Mouse (Mus musculus): ENCODE data around the gene Eva1c.

The Eva1c gene

DNA sequence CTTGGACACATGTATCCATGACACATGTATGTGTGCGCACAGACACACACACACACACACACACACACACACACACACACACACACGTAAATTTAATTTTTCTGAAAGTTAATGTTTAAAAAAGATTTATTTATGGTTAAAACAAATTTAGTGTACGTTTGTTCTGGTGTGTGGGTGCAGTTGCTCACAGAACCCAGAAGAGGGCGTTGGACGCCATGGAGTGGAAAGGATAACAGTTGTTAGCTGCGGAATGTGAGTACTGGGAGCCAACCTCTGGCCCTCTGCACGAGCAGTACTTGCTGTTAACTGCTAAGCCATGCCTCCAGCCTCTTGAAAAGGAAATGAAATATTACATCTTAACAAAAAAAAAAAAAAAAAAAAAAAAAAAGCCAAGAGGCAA lies at the start of gene Eva1c:
Gene Eva1c (plus strand): TSS at position 263 of the 400 bp plus-strand sequence.
- peak; percentile 31 for DNase-seq (ENCODE audit: low read depth, low spot score)

DNA sequence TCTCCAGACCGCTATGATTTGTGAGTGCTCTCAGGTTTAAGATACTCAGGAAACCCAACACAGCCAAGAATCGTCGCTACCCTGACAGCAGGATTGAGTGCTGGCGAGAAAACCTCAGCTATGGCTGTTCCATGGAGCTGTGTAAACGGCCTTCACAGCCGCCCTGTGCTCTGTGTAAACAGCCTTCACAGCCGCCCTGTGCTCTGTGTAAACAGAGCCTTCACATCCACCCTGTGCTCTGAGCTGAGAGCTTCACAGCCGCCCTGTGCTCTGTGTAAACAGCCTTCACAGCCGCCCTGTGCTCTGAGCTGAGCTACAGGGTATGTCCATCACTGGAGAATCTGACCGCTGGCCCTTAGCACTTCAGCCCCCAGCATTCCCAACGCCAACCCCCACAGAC lies 46.7 kb upstream of the Eva1c start:
- no peak for DNase-seq (ENCODE audit: low read depth, low spot score)

DNA sequence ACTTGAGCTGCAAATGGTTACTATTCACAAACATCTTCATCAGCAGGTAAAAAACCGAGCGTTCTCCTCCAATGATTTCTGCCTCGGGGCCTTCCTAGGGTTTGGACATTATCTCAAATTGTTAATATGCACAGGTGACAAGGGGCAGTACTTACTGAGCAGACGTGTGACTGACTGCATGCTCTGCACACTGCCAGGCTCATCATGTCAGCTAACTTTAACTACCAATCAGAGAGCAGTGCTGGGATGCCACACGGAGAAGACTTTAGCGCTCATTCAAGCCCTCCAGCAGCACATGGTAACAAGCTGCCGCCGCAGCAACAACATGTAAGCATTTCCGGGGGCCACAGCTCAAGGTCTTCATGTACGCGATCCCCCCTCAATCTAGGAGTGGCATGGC lies 43.2 kb upstream of the Eva1c start:
- DNase-seq (ENCODE audit: low read depth, low spot score): no peak

DNA sequence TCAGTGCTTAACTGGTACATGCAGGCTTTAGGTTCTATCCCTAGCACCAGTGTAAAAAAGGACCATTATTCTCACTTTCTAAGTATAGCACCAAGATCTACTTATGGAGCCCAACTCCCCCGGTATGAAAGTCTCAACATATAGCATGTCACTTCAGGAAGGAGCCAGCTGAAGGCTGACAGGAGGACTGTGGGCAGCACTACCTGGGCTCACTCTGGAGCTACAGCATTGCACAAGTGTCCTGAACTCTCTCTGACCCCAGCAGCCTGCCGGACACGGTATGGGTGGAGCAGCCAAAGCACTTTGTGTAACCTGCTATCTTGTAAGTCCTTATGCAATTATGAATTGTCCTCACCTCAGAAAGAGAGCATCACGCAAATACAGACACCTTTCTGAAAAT lies 41.3 kb upstream of the Eva1c start:
- no peak for DNase-seq (ENCODE audit: low read depth, low spot score)

DNA sequence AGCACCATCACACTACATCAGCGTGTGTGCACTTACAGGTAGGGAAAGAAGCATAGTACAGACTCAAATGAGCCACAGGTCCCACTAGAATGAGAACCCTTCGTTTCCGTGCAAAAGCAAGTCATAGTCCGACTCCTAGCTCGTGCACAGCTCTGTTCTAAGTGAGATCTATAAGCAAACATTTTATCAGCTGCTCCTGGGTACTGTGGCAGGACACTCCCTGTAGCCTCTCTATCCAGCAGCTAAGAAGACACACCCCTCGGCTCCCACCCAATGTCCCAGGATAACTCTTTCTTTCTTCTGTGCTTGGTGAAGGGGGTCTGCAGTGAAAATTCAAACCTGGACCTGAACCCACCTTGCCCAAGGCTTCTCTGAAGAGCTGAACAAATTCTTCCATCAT lies 37.9 kb upstream of the Eva1c start:
- DNase-seq (ENCODE audit: low read depth, low spot score): no peak

DNA sequence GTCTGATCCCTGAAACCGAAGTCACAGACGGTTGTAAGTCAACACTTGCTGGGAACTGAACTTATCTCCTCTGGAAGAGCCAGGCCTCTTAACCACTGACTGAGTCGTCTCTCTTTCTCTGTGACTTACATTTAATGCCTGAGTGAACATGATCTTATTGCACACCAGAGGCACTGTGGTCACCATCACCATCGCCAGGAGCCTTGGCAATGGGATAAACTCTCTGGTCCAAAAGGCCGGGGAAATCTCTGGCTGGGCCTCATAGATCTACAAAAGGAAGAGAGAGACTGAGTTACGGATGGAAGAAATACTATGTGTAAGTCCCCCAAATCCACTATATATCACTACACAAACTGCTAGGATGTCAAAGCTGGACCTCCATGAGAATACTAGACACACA lies 35.6 kb upstream of the Eva1c start:
- no peak for DNase-seq (ENCODE audit: low read depth, low spot score)

DNA sequence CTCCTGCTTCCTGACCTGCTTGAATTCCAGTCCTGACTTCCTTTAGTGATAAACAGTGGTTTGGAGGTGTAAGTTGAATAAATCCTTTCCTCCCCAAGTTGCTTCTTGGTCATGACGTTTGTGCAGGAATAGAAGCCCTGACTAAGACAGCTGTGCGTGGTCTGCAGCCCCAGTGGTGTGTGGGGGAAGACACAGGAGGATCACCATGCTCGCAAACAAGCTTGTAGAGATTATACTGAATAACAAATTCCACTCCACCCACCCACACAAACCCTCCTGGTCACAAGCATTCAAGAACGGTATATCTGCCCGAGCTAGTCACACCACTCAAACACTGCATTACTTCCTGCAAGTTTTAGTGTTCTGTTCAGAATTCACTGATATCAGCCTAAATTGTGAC lies 34.5 kb upstream of the Eva1c start:
- no peak for DNase-seq (ENCODE audit: low read depth, low spot score)

DNA sequence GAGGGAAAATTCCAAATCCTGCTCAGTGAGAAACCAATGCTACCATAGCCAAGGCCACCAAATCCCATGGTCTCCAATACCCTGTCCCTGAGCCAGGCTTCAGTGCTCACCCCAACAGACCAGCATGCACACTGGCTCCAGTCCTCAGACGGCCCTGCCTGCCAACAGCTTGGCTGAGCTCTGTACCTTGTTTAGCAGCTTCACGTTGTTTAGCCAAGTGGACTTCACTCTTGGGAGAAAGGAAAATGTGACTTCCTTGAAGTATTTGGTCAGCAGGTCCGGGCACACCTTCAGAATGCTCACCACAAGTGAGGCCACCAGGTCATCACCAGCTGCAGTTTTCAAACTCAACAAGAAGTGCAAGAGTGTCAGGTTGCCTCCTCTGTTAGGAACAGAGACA lies 34.0 kb upstream of the Eva1c start:
- no peak for DNase-seq (ENCODE audit: low read depth, low spot score)

DNA sequence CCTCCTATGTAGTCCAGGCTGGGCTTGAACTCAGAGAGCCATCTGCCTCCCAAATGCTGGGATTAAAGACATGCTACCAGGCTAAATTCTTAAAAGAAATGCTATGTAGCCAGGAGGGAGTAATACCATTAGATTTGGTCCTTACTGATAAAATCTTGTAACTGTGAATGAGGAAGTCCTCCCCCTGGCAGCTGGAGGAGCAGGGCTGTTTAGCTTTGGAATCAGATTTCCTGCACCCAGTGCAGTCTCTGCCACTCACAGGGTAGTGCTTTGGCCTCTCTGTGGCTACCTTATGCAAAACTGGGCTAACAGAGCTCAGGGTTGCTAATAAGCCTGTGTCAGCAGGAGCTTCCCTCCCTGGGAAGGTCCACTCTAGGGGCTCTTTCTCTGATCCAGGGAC lies 31.8 kb upstream of the Eva1c start:
- DNase-seq (ENCODE audit: low read depth, low spot score): no peak

DNA sequence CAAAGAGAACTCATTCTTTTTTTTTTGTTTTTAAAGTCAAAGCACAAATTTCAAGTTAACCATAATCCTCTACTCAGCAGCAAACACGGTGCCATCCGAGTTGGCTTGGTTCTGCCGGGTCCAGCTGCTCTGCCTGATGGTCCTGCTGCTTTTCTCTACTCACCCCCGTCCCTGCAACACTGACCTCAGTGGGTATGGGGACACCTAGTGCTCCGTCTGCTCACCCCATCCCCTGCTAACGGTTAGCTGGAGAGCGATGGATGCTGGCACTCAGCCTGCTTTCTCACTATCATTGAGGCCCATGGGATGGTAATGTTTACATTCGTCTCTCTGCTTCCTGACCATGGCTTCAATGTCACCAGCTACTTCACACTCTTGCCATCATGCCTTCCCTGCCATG lies 28.1 kb upstream of the Eva1c start:
- DNase-seq (ENCODE audit: low read depth, low spot score): no peak

DNA sequence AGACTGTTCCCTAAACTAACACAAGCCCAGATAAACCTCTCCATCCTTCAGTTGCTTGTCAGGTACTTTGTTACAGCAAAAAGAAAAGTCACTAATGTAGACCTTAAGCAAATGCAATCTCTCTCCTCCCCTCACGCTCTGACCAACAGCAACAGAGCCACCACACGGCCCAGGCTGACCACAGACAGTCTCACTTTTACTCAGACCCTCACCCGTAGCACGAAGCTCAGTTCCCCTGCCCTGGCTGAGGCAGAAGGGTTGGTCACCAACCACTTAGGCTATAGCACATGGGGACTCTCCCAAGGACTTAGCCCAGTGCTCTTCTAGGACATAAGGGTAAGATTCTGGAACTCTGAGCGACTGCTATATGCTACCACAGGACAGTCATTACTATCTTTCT lies 27.7 kb upstream of the Eva1c start:
- no peak for DNase-seq (ENCODE audit: low read depth, low spot score)

DNA sequence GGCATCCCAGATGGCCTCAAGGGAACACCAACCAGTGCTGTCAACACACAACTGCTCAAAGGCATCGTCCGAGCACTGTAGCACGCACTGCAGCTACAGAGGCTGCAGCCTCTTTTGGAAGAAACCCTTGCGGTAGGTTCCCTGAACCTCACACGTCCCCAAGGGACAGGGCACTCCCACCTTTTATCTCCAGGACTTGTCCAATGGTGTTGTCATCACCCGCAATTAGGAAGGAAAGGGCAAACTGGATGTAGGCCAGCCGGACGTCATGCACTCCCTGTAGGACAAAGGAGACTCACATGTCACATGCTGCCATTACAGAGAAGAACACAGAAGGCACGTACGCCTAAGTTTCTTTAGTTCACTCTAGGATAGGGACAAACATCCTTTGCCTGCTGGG lies 26.7 kb upstream of the Eva1c start:
- DNase-seq (ENCODE audit: low read depth, low spot score): no peak

DNA sequence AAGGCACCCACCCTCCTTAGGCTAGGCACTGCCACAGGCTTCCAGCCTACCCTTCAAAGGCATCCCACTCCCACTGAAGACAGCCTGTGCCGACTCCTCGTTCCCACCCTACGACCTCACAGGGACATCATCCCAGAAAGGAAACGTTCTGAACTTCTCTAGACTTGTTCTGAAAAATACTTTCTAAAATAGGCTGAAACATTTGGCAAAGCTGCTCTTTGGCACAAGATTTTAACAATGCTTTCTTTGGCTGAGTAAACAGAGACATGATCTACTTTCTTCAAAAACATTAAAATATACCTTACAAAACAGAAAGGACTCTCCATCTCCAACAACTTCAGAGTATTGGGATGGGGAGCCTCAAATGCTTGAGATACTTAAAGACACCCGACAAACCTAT lies 25.3 kb upstream of the Eva1c start:
- no peak for DNase-seq (ENCODE audit: low read depth, low spot score)

DNA sequence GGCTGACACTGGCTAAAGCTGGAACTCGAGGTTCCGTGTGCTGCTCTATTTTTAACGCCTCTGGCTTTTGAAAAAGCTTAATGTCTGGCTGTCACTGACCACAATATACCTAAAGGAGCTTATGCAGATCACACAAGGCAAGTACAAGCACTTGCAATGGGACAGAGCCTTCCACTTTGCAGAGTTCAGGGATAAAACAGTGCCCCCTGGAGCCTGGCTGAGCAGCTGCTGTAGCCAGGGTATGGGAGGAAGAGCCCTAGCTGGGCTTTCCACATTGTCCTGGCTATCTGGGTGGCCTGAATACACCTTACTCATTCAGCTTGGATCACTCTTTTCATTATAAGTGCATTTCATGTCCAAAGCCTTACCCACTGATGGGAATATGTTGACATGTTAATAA lies 24.6 kb upstream of the Eva1c start:
- DNase-seq (ENCODE audit: low read depth, low spot score): peak; percentile 51

DNA sequence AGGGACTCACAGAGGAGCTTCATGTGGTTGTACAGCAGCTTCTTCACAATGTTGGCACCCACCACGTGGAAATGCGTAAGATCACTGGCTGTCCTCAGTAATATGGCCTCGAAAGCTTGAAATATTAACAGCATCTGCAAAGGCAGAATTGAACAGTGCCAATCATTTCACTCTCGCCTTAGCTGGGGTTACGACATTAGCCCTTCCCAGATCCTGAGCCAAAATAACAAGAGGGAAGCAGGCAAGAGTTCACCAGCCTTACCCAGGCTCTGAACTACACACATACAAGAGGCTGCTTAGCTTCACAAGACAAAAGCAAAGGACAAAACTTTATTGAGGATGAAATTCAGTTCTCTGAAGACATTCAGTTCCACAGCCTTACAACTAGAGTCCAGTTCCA lies 22.1 kb upstream of the Eva1c start:
- DNase-seq (ENCODE audit: low read depth, low spot score): no peak

DNA sequence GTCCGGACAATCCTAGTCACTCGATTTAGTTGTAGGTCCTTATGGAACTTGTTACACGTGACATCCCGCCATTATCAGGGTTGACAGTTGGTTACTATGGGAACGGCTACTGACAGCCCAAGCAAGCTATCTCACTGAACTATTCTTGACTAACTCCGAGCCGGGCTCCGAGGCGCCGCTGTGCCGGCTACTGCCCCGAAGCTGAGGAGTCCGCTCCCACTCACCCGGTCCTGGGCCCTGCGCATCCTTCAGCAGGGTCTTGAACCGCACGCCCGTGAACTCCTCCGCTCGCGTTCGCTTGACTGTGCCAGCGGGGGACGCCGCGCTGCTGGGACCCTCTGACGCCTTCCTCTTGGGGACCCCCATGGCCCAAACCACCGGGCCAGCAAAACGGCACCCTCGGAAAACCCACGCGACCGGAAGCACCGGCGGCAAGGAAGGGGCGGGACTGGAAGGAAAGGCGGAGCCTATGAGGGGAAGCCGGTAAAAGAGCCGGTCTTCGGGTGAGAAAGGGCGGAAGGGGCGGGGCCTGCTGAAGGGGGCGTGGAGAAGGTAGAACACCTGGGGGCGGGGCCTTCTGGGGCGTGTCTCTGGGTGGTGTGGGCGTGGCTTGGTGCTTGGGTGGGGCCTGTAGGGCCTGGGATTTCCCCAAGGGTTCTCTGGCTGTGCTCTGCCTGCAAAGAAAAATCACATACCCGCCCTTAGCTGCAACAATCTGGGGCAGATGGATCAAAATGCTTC lies 16.4 kb upstream of the Eva1c start, which contains the start of gene Urb1:
Gene Urb1 (minus strand): TSS at position 439 of the 741 bp plus-strand sequence.
- peak; percentile 94 for DNase-seq (ENCODE audit: low read depth, low spot score)

DNA sequence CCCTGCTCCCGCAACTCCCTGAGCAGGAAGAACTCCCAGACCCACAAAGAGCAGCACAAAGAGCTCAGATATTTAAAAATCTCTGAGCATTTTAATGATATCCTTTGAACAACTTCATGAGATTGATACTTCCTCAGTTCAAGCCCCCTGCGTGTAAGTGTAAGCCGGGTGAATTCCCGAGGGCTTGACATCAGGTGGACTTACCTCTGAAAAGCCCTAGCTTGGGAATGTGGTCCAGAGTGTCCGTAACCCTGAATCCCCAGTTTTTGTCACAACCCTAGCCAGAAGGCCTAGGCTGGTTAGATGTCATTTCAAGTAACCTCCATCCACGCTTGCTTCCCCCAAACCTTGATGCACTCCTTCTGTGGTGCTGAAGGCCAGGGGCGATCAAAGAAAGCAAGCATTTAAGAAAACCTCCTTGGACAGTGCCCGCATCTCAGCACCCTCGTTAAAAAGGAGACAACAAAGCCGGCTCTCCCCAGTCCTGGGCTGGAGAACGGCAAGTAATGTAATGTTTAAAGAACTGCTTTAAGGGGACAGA lies 15.7 kb upstream of the Eva1c start:
- DNase-seq (ENCODE audit: low read depth, low spot score): no peak

DNA sequence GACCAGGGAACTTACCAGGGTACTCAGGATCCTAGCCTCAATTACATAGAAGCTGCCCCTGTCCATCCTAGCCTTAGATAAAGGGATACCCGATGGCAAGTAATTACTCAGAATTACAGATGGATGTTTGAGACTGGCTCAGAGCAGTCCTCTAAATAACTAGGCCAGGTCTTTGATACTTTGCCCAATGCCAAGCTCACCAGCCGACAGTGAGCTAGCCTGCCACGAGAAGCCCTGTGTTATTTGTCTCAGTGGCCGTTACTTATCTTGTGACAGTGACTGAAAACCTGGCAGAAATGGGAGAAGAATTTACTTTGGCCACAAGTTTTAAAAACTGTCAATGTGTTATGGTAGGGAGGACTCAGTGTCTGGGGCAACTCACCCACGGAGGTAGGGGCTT lies 14.4 kb upstream of the Eva1c start:
- no peak for DNase-seq (ENCODE audit: low read depth, low spot score)

DNA sequence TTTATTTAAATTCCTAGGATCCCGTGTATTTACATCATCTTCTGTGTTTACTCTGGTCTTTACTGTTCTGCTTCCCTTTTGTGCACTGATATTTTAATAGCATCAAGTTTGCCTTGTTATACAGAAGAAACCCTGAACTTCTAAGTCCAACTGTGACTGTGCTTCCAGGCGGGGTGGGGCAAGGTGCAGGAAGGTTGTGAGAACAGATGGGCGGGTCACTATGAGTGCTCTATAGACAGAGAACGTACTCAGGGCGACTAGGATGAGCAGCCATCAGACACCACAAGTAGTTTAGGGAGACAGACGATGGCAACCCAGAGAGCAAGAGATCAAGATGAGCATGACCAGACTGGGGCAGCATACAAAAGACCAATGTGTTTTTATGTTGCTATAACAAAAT lies 6.2 kb upstream of the Eva1c start:
- DNase-seq (ENCODE audit: low read depth, low spot score): no peak

DNA sequence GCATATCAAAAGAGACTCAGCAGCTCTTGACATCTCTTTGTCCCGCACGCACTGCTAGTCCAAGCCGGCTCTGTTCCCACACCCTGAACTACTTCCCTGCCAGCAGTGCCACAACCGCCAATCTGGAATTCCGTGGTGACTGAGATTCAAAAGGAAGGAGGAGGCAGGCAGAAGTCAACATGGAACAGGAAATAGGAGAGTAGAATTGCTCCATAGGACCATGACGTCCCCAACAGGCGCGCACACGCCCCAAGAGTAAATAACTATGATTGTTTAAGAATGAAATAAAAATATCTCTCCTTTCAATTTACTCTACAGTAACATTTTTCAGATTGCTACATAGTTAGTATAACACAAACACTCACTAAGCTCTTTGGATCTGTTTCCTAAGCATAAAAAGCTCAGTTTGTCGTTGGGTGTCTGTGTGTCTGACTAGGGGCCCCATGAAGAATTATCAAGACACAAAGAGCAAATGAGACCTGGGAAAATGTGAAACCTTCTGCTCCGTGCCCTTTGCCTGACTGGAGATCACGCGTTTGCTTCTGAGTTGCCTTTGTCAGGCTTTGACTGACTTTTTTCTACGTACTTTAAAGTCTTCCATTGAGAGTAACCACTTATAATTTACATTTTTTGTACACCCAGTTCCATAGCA lies 5.3 kb upstream of the Eva1c start:
- DNase-seq (ENCODE audit: low read depth, low spot score): no peak

DNA sequence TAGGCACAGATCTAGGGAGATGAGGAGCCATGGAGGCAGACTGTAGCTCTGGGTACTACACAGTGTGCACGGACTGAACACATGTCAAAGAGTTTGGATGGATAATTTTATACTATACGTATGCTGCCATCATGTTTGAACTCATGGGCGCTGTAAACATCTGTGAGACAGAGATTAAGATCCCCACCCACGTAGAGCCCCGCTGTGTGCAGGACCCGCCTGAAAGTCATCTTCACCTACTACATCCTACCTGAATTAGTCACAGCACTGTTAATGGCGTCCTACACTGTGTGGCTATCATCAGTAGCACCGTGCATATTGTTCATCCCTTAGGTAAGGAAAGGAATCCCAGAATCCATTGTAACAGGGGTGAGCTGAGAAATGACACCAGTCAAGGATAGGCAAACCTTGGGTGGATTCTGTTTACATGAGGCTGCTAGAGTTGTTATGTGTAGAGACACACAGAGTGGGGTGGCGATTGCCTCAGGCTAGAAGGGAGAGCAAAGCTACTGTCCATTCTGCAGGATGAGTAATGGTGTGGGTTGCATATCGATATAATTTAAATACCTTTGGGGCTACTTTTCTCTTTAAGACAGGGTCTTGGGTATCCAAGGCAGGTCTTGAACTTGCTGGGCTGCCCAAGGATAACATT lies 4.1 kb upstream of the Eva1c start:
- DNase-seq (ENCODE audit: low read depth, low spot score): no peak

DNA sequence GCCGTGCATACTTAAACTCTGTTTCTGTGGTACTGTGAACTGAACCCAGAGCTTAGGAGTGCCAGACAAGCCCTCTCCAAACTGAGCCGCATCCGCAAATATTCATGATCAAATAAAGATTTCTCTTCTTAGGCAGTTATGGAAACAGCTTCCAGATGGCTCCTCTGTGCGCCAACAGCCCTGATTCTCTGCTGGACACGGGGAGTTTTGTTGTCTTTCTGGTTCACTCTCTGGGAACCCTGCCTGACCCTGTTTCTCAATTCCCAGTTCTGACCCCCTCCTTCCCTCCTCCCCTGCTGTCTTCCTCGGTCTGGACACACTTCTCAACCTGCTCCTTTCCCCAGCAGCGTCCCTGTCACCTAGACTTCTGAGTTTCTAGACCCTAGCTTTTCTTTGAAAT lies 3.5 kb upstream of the Eva1c start:
- no peak for DNase-seq (ENCODE audit: low read depth, low spot score)

DNA sequence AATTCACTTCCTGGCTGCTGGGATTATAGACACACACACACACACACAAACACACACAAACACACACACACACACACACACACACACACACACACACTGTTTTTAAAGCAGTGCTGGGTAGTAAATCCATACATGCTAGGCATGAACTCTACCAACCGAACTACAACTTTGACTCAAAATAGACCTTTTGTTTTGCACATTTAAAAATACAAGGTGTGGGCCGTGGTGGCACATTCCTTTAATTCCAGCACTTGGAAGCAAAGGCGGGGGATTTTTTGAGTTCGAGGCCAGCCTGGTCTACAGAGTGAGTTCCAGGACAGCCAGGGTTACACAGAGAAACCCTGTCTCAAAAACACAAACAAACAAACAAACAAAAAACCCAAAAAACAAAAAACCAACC lies 2.5 kb upstream of the Eva1c start:
- peak; percentile 32 for DNase-seq (ENCODE audit: low read depth, low spot score)
